Mouse (Mus musculus) myocyte (in vitro differentiated cells): ENCODE measurements around the gene Gga1.

Experiments
- E2F4 ChIP-seq: IDR thresholded peaks from one replicate; pipeline ENCODE4 v1.6.1; 2011; ENCODE audit warnings: mild to moderate bottlenecking, control low read depth, moderate library complexity; ENCODE audit not compliant: insufficient read depth
- MAX ChIP-seq: IDR thresholded peaks from one replicate; pipeline ENCODE4 v1.6.1; 2011; ENCODE audit warnings: low read depth, mild to moderate bottlenecking, control low read depth
- MYOD1 ChIP-seq, 3 experiments: IDR thresholded peaks; one replicate each; pipeline ENCODE4 v1.6.1; 2011; ENCODE audit warnings: control low read depth in 2 of 3, low read depth in 2 of 3, mild to moderate bottlenecking in 2 of 3, moderate library complexity in 1 of 3; ENCODE audit not compliant: insufficient read length in 2 of 3, control insufficient read depth in 1 of 3
- MYOG ChIP-seq, 3 experiments: IDR thresholded peaks; one replicate each; pipeline ENCODE4 v1.6.1; 2011; ENCODE audit warnings: control low read depth in 2 of 3, low read depth in 2 of 3, mild to moderate bottlenecking in 2 of 3; ENCODE audit not compliant: insufficient read length in 2 of 3, control insufficient read depth in 1 of 3, insufficient read depth in 1 of 3
- POLR2A ChIP-seq: IDR thresholded peaks from one replicate; pipeline ENCODE4 v1.6.1; 2011; ENCODE audit warnings: low read depth, mild to moderate bottlenecking, control low read depth, moderate library complexity; ENCODE audit not compliant: insufficient read length
- TCF12 ChIP-seq: IDR thresholded peaks from one replicate; pipeline ENCODE4 v1.6.1; 2011; ENCODE audit warnings: mild to moderate bottlenecking, control low read depth; ENCODE audit not compliant: poor library complexity, insufficient read depth, severe bottlenecking
- TCF3 ChIP-seq: IDR thresholded peaks from one replicate; pipeline ENCODE4 v1.6.1; 2011; ENCODE audit warnings: low read depth, control low read depth; ENCODE audit not compliant: insufficient read length

- TF ChIP-seq TCF3: no peak
- TF ChIP-seq MAX: no peak
- no peak for TF ChIP-seq MYOD1 (IDR thresholded peaks at IDR 0.05; ENCODE audit: control insufficient read depth in 1 of 3, insufficient read length in 2 of 3, low read depth in 2 of 3)
- no peak for TF ChIP-seq POLR2A
- no peak for TF ChIP-seq E2F4
- no peak for TF ChIP-seq MYOG (IDR thresholded peaks at IDR 0.05; ENCODE audit: control insufficient read depth in 1 of 3, insufficient read depth in 1 of 3, insufficient read length in 2 of 3, low read depth in 2 of 3)
- no peak for TF ChIP-seq TCF12
Observed at GRCm38 (mm10) chr15:78881828-78882227, 4.8 kb downstream of the Gga1 start.
